Mouse (Mus musculus) limb, embryonic 10.5 days (tissue): ENCODE data around the gene Cmah. TPM values are rescaled to one million over a fixed set of nuclear protein-coding genes. Genes with fewer than 3 reads are reported as not detected.
A peak's percentile ranks its signal among the peaks of the same experiment; 100 is the strongest.
"Not testable (repeated sequence)": the region's sequence is repeated elsewhere in the genome, so short reads cannot be mapped to it uniquely, and the experiment has no call there.

ENCODE experiments used
- DNase-seq: peaks from one replicate; pipeline ENCODE4 v3.0.0-alpha.2; 2017; ENCODE audit warnings: low spot score
- H3K27ac ChIP-seq: fragments of 300-500 bp; sonication (generic); 2 replicates; pipeline ENCODE4 v1.5.1; 2016; ENCODE audit warnings: mild to moderate bottlenecking
- H3K27me3 ChIP-seq: fragments of 300-500 bp; sonication (generic); 2 replicates; pipeline ENCODE4 v1.6.1; 2016; ENCODE audit warnings: low read depth, mild to moderate bottlenecking; ENCODE audit not compliant: poor library complexity, severe bottlenecking
- H3K36me3 ChIP-seq: fragments of 300-500 bp; sonication (generic); 2 replicates; pipeline ENCODE4 v1.6.1; 2016; ENCODE audit warnings: mild to moderate bottlenecking, moderate library complexity
- H3K4me1 ChIP-seq: fragments of 300-500 bp; sonication (generic); 2 replicates; pipeline ENCODE4 v1.6.1; 2016
- H3K4me3 ChIP-seq: fragments of 300-500 bp; sonication (generic); 2 replicates; pipeline ENCODE4 v1.5.1; 2016; ENCODE audit warnings: mild to moderate bottlenecking, moderate library complexity
- H3K9me3 ChIP-seq: fragments of 300-500 bp; sonication (generic); replicated peaks from 2 replicates; pipeline ENCODE4 v1.6.1; 2016; ENCODE audit warnings: mild to moderate bottlenecking
- WGBS: fragments of 180-500 bp; shearing (Covaris S2); methylation state at CpG from one replicate; pipeline ENCODE4 v1.1.7; 2016; 5-methylcytosine and 5-hydroxymethylcytosine counted together
- polyA plus RNA-seq: library from polyadenylated mRNA; unstranded; fragments of >200 nt; fragmentation: Nextera tagmentation; extraction: Ambion mirVana; gene quantifications from 2 replicates; pipeline ENCODE4 v1.2.1, GENCODE M21; 2016

Gene Cmah
- polyA plus RNA-seq, 1 experiment from 2014 or later: 0.35 TPM

- Histone ChIP-seq H3K4me1 (no peaks in the 10 kb centered on the region), H3K27me3 (no peaks in the 10 kb centered on the region), H3K4me3 (no peak overlapping the region), H3K27ac (no peak overlapping the region), H3K36me3 (no peaks in the 10 kb centered on the region), H3K9me3 (no peaks in the 10 kb centered on the region)
- no peak for DNase-seq
- WGBS: 90% methylated on average over 6 of the region's 6 CpGs
Observed at GRCm38 (mm10) chr13:24365191-24365590, 38.0 kb downstream of the Cmah start.

GRCm38 (mm10) chr13:24372893-24373599, 45.8 kb downstream of the Cmah start:
- Histone ChIP-seq H3K27me3 (no peaks in the 10 kb centered on the region), H3K9me3 (no peaks in the 10 kb centered on the region), H3K4me3 (no peak overlapping the region), H3K36me3 (no peaks in the 10 kb centered on the region), H3K4me1 (no peaks in the 10 kb centered on the region), H3K27ac (no peak overlapping the region)
- WGBS: 83% methylated on average over 7 of the region's 7 CpGs
- DNase-seq: no peak

- not testable (repeated sequence) for H3K36me3 ChIP-seq, H3K27ac ChIP-seq, H3K4me1 ChIP-seq, H3K4me3 ChIP-seq, H3K27me3 ChIP-seq, H3K9me3 ChIP-seq, DNase-seq
- 87% methylated on average over 6 of the region's 6 CpGs for WGBS
Observed at GRCm38 (mm10) chr13:24374606-24375005, 47.4 kb downstream of the Cmah start.

GRCm38 (mm10) chr13:24375320-24376203, 48.4 kb downstream of the Cmah start:
- Histone ChIP-seq H3K4me1 (no peaks in the 10 kb centered on the region), H3K4me3 (no peak overlapping the region), H3K9me3 (no peaks in the 10 kb centered on the region), H3K27ac (no peak overlapping the region), H3K27me3 (no peaks in the 10 kb centered on the region), H3K36me3 (no peaks in the 10 kb centered on the region)
- WGBS: 80% methylated on average over 7 of the region's 7 CpGs
- DNase-seq: no peak

- no peaks in the 10 kb centered on the region for H3K9me3 ChIP-seq
- DNase-seq: no peak
- H3K36me3 ChIP-seq: no peaks in the 10 kb centered on the region
- H3K27ac ChIP-seq: no peak overlapping the region
- no peaks in the 10 kb centered on the region for H3K4me1 ChIP-seq
- no peaks in the 10 kb centered on the region for H3K27me3 ChIP-seq
- 89% methylated on average over 6 of the region's 6 CpGs for WGBS
- no peak overlapping the region for H3K4me3 ChIP-seq
Observed at GRCm38 (mm10) chr13:24380713-24381112, 53.5 kb downstream of the Cmah start.

GRCm38 (mm10) chr13:24383885-24384284, 56.7 kb downstream of the Cmah start:
- H3K27ac ChIP-seq: no peak overlapping the region
- WGBS: 86% methylated on average over 3 of the region's 3 CpGs
- no peaks in the 10 kb centered on the region for H3K4me1 ChIP-seq
- no peaks in the 10 kb centered on the region for H3K36me3 ChIP-seq
- no peaks in the 10 kb centered on the region for H3K27me3 ChIP-seq
- no peaks in the 10 kb centered on the region for H3K9me3 ChIP-seq
- no peak overlapping the region for H3K4me3 ChIP-seq
- no peak for DNase-seq

- no peaks in the 10 kb centered on the region for H3K36me3 ChIP-seq
- H3K4me1 ChIP-seq: peaks cover 5% of the 10 kb centered on the region; the same call in 1 of the 2 replicates
- no peaks in the 10 kb centered on the region for H3K27me3 ChIP-seq
- no peaks in the 10 kb centered on the region for H3K9me3 ChIP-seq
- 87% methylated on average over 5 of the region's 5 CpGs for WGBS
- no peak overlapping the region for H3K4me3 ChIP-seq
- no peak overlapping the region for H3K27ac ChIP-seq
- DNase-seq: no peak
Observed at GRCm38 (mm10) chr13:24391892-24392291, 64.7 kb downstream of the Cmah start.

GRCm38 (mm10) chr13:24392655-24393054, 65.5 kb downstream of the Cmah start:
- 84% methylated on average over 4 of the region's 4 CpGs for WGBS
- no peaks in the 10 kb centered on the region for H3K9me3 ChIP-seq
- H3K4me3 ChIP-seq: no peak overlapping the region
- no peaks in the 10 kb centered on the region for H3K27me3 ChIP-seq
- H3K36me3 ChIP-seq: no peaks in the 10 kb centered on the region
- no peak for DNase-seq
- H3K27ac ChIP-seq: no peak overlapping the region
- peaks cover 5% of the 10 kb centered on the region; the same call in 1 of the 2 replicates for H3K4me1 ChIP-seq

- H3K9me3 ChIP-seq: no peaks in the 10 kb centered on the region
- H3K27me3 ChIP-seq: no peaks in the 10 kb centered on the region
- no peak for DNase-seq
- peaks cover 5% of the 10 kb centered on the region; the same call in 1 of the 2 replicates for H3K4me1 ChIP-seq
- no peak overlapping the region for H3K27ac ChIP-seq
- 59% methylated on average over 4 of the region's 4 CpGs for WGBS
- H3K4me3 ChIP-seq: no peak overlapping the region
- H3K36me3 ChIP-seq: no peaks in the 10 kb centered on the region
Observed at GRCm38 (mm10) chr13:24393055-24393454, 65.9 kb downstream of the Cmah start.

- no peak overlapping the region for H3K4me3 ChIP-seq
- DNase-seq: no peak
- no peaks in the 10 kb centered on the region for H3K36me3 ChIP-seq
- peaks cover 5% of the 10 kb centered on the region; the same call in 1 of the 2 replicates for H3K4me1 ChIP-seq
- no peaks in the 10 kb centered on the region for H3K9me3 ChIP-seq
- H3K27ac ChIP-seq: no peak overlapping the region
- no peaks in the 10 kb centered on the region for H3K27me3 ChIP-seq
- WGBS: 95% methylated on average over 4 of the region's 4 CpGs
Observed at GRCm38 (mm10) chr13:24395815-24396214, 68.6 kb downstream of the Cmah start.

- Histone ChIP-seq H3K27ac (no peak overlapping the region), H3K9me3 (no peaks in the 10 kb centered on the region), H3K4me3 (no peak overlapping the region), H3K4me1 (peaks cover 10% of the 10 kb centered on the region), H3K27me3 (no peaks in the 10 kb centered on the region), H3K36me3 (no peaks in the 10 kb centered on the region)
- 87% methylated on average over 3 of the region's 3 CpGs for WGBS
- DNase-seq: no peak
Observed at GRCm38 (mm10) chr13:24397181-24397580, 70.0 kb downstream of the Cmah start.

- DNase-seq: no peak
- no peak overlapping the region for H3K4me3 ChIP-seq
- WGBS: 92% methylated on average over 3 of the region's 3 CpGs
- no peak overlapping the region for H3K27ac ChIP-seq
- H3K36me3 ChIP-seq: no peaks in the 10 kb centered on the region
- H3K9me3 ChIP-seq: no peaks in the 10 kb centered on the region
- H3K4me1 ChIP-seq: peaks cover 12% of the 10 kb centered on the region
- H3K27me3 ChIP-seq: no peaks in the 10 kb centered on the region
Observed at GRCm38 (mm10) chr13:24398488-24398887, 71.3 kb downstream of the Cmah start.

- H3K27me3 ChIP-seq, H3K9me3 ChIP-seq, H3K27ac ChIP-seq, H3K36me3 ChIP-seq, DNase-seq: not testable (repeated sequence)
- peaks cover 12% of the 10 kb centered on the region for H3K4me1 ChIP-seq
- peak overlapping the region; percentile 15; the same call in 1 of the 2 replicates for H3K4me3 ChIP-seq
- WGBS: 31% methylated on average over 11 of the region's 11 CpGs
Observed at GRCm38 (mm10) chr13:24401821-24402220, 74.6 kb downstream of the Cmah start.
